Mouse (Mus musculus) ES-E14 (cell line): ENCODE data around the gene Trp53. TPM values are rescaled to one million over a fixed set of nuclear protein-coding genes. Genes with fewer than 3 reads are reported as not detected.

Experiments used
- DNase-seq: peaks from one replicate; pipeline ENCODE4 v3.0.0-alpha.2; 2013; ENCODE audit warnings: low read depth, low spot score
- H3K27ac ChIP-seq: 2 replicates; pipeline ENCODE4 v1.5.1; 2012; ENCODE audit warnings: low read depth, mild to moderate bottlenecking, low read length, moderate library complexity, mixed read lengths; ENCODE audit not compliant: poor library complexity, insufficient read depth, severe bottlenecking
- H3K36me3 ChIP-seq: 2 replicates; pipeline ENCODE4 v1.6.1; 2012; ENCODE audit warnings: mild to moderate bottlenecking, low read length, moderate library complexity, mixed read lengths; ENCODE audit not compliant: control insufficient read depth, poor library complexity, insufficient read depth, severe bottlenecking
- H3K4me1 ChIP-seq, 2 experiments: fragments of 150-350 bp in 1 of 2; sonication (generic) in 1 of 2; 2 replicates each; pipeline ENCODE4 v1.6.1; 2012; ENCODE audit warnings: low read length in 2 of 2, mild to moderate bottlenecking in 1 of 2, mixed read lengths in 1 of 2; ENCODE audit not compliant: control insufficient read depth in 2 of 2, insufficient read depth in 2 of 2, poor library complexity in 1 of 2
- H3K4me3 ChIP-seq, 2 experiments: fragments of 150-350 bp in 1 of 2; sonication (generic) in 1 of 2; 2 replicates each; pipeline ENCODE4 v1.5.1; 2012; ENCODE audit warnings: low read length in 2 of 2, low read depth in 1 of 2, mild to moderate bottlenecking in 1 of 2, mixed read lengths in 1 of 2; ENCODE audit not compliant: insufficient read depth in 1 of 2, poor library complexity in 1 of 2, severe bottlenecking in 1 of 2
- H3K9ac ChIP-seq: 2 replicates; pipeline ENCODE4 v1.6.1; 2012; ENCODE audit warnings: low read depth, mild to moderate bottlenecking, low read length, mixed read lengths; ENCODE audit not compliant: poor library complexity, insufficient read depth, severe bottlenecking
- H3K9me3 ChIP-seq: fragments of 150-350 bp; sonication (generic); 2 replicates; pipeline ENCODE4 v1.6.1; 2012; ENCODE audit warnings: low read depth, mild to moderate bottlenecking, low read length; ENCODE audit not compliant: control insufficient read depth, insufficient read depth
- CHD2 ChIP-seq: IDR thresholded peaks from 2 replicates; pipeline ENCODE4 v1.6.1; 2014; ENCODE audit warnings: mild to moderate bottlenecking, low read depth, low read length, inconsistent platforms
- HCFC1 ChIP-seq: IDR thresholded peaks from 2 replicates; pipeline ENCODE4 v1.6.1; 2012; ENCODE audit warnings: low read length, inconsistent platforms, borderline replicate concordance; ENCODE audit not compliant: insufficient read depth
- MAFK ChIP-seq: IDR thresholded peaks from 2 replicates; pipeline ENCODE4 v1.6.1; 2014; ENCODE audit warnings: mild to moderate bottlenecking, low read depth, low read length, inconsistent platforms; ENCODE audit not compliant: insufficient read depth
- ZC3H11A ChIP-seq: IDR thresholded peaks from 2 replicates; pipeline ENCODE4 v1.6.1; 2012; ENCODE audit warnings: low read depth, mild to moderate bottlenecking, inconsistent platforms, low read length, borderline replicate concordance
- ZNF384 ChIP-seq: IDR thresholded peaks from 2 replicates; pipeline ENCODE4 v1.6.1; 2012; ENCODE audit warnings: low read depth, low read length, inconsistent platforms
- in situ Hi-C, 2 experiments: fragments of 600-800 bp; cut with MboI; formaldehyde crosslinking; loops; one replicate each; pipeline ENCODE4 v1.15.1; 2025; ENCODE audit warnings: low sequenced_read_pairs in 2 of 2, inconsistent platforms in 1 of 2; ENCODE audit not compliant: unreplicated experiment in 2 of 2
- total RNA-seq: library from RNA; depleted of rRNA; stranded (reverse); fragments of 300-350 nt; gene quantifications from 2 replicates; pipeline ENCODE4 v1.2.3, GENCODE M21; 2012

Trp53 gene
- total RNA-seq, 1 experiment, result 105 TPM

GRCm38 (mm10) chr11:69628286-69628685 lies 48.1 kb downstream of the Trp53 start:
- Histone ChIP-seq H3K4me1 (peaks cover under 1 to 2% of the 10 kb centered on the region in 2 experiments; a peak in 1 of 4 replicates), H3K36me3 (no peaks in the 10 kb centered on the region), H3K9me3 (no peaks in the 10 kb centered on the region), H3K27ac (no peak overlapping the region), H3K4me3 (no peak overlapping the region), H3K9ac (no peak overlapping the region)
- TF ChIP-seq ZC3H11A (0 out of 2 replicates have a peak, but pooled peaks have one; percentile 3), MAFK (no peak), CHD2 (peak; percentile 76; the same call in 1 of the 2 replicates), ZNF384 (no peak), HCFC1 (no peak)
- DNase-seq, result peak; percentile 83
- in situ Hi-C loops, result no loop called here

GRCm38 (mm10) chr11:69629802-69630201 lies 49.6 kb downstream of the Trp53 start:
- H3K36me3 ChIP-seq, result no peaks in the 10 kb centered on the region
- H3K9ac ChIP-seq, result no peak overlapping the region
- H3K4me1 ChIP-seq, result peaks cover 0 to 3% of the 10 kb centered on the region in 2 experiments; a peak in 1 of 4 replicates
- in situ Hi-C loops, result no loop called here
- no peak overlapping the region for H3K27ac ChIP-seq
- DNase-seq, result no peak
- TF ChIP-seq MAFK, result no peak
- TF ChIP-seq HCFC1, result no peak
- TF ChIP-seq ZNF384, result no peak
- TF ChIP-seq CHD2, result no peak
- no peak for TF ChIP-seq ZC3H11A
- no peak overlapping the region for H3K4me3 ChIP-seq
- no peaks in the 10 kb centered on the region for H3K9me3 ChIP-seq

- H3K9me3 ChIP-seq, result no peaks in the 10 kb centered on the region
- peak within 1 kb of the TSS; percentile 89 for H3K27ac ChIP-seq
- peaks cover 2 to 6% of the 10 kb centered on the region in 2 experiments; a peak in 2 of 4 replicates for H3K4me1 ChIP-seq
- H3K4me3 ChIP-seq, result peak within 1 kb of the TSS; percentile 85 to 96
- DNase-seq, result peak; percentile 100
- peaks cover 3% of the 10 kb centered on the region; the same call in 1 of the 2 replicates for H3K36me3 ChIP-seq
- in situ Hi-C loops, result no loop called here
- no peak for TF ChIP-seq CHD2
- peak; percentile 98 for TF ChIP-seq ZNF384
- TF ChIP-seq HCFC1, result peak; percentile 59; the same call in 1 of the 2 replicates
- TF ChIP-seq ZC3H11A, result no peak
- no peak for TF ChIP-seq MAFK
- peak within 1 kb of the TSS; percentile 96 for H3K9ac ChIP-seq
Measured at GRCm38 (mm10) chr11:69632284-69633089, 52.3 kb downstream of the Trp53 start, which contains the start of gene Fxr2. Gene Fxr2, plus strand, starts transcription at chr11:69632990.

- in situ Hi-C loops, result no loop called here
- H3K4me1 ChIP-seq, result peaks cover 2 to 6% of the 10 kb centered on the region in 2 experiments; a peak in 2 of 4 replicates
- peak overlapping the region; percentile 85 to 96 for H3K4me3 ChIP-seq
- peak overlapping the region; percentile 89 for H3K27ac ChIP-seq
- DNase-seq, result no peak
- H3K9ac ChIP-seq, result peak overlapping the region; percentile 96
- TF ChIP-seq ZC3H11A (no peak), ZNF384 (peak; percentile 94)
- peaks cover 3% of the 10 kb centered on the region; the same call in 1 of the 2 replicates for H3K36me3 ChIP-seq
- H3K9me3 ChIP-seq, result no peaks in the 10 kb centered on the region
Measured at GRCm38 (mm10) chr11:69633128-69633866, 53.1 kb downstream of the Trp53 start.
